Mouse (Mus musculus) bone marrow macrophage, adult 2 months (primary cell): ENCODE measurements around the gene Mettl27. TPM values are rescaled to one million over a fixed set of nuclear protein-coding genes. Genes with fewer than 3 reads are reported as not detected.

ENCODE experiments used
- H3K27ac ChIP-seq: 2 replicates; pipeline ENCODE4 v1.5.1; 2012; ENCODE audit warnings: low read depth, low read length; ENCODE audit not compliant: insufficient read depth
- H3K4me1 ChIP-seq: 2 replicates; pipeline ENCODE4 v1.6.1; 2012; ENCODE audit warnings: low read length; ENCODE audit not compliant: control insufficient read depth, insufficient read depth
- H3K4me3 ChIP-seq: 2 replicates; pipeline ENCODE4 v1.5.1; 2012; ENCODE audit warnings: mild to moderate bottlenecking, low read length, moderate library complexity; ENCODE audit not compliant: insufficient read depth
- CTCF ChIP-seq: IDR thresholded peaks from 2 replicates; pipeline ENCODE4 v1.5.1; 2012; ENCODE audit warnings: low read depth, mild to moderate bottlenecking, low read length, moderate library complexity
- POLR2A ChIP-seq: IDR thresholded peaks from 2 replicates; pipeline ENCODE4 v1.6.1; 2012; ENCODE audit warnings: mild to moderate bottlenecking, low read depth, low read length, borderline replicate concordance
- polyA plus RNA-seq: library from polyadenylated mRNA; stranded (reverse); fragments of >200 nt; gene quantifications from 2 replicates; pipeline ENCODE4 v1.2.4, GENCODE M21; 2012; ENCODE audit not compliant: missing spikeins, insufficient read depth, insufficient read length

Mettl27 gene
- polyA plus RNA-seq, 1 experiment: 7.0 TPM

GRCm38 (mm10) chr5:134965473-134965851 is 33.3 kb downstream of the Mettl27 start:
- TF ChIP-seq CTCF (peak; percentile 50; the same call in 1 of the 2 replicates), POLR2A (no peak)
- H3K4me1 ChIP-seq: peaks cover 12% of the 10 kb centered on the region
- peak overlapping the region; percentile 40 for H3K4me3 ChIP-seq
- H3K27ac ChIP-seq: no peak overlapping the region

- peak; percentile 40; the same call in 1 of the 2 replicates for TF ChIP-seq CTCF
- no peak for TF ChIP-seq POLR2A
- Histone ChIP-seq H3K4me1 (peaks cover 8% of the 10 kb centered on the region), H3K27ac (no peak overlapping the region), H3K4me3 (peak overlapping the region; percentile 40)
Measured at GRCm38 (mm10) chr5:134965852-134966821, 34.0 kb downstream of the Mettl27 start.

GRCm38 (mm10) chr5:134967164-134967944 is 35.2 kb downstream of the Mettl27 start:
- TF ChIP-seq CTCF (no peak), POLR2A (no peak)
- Histone ChIP-seq H3K4me1 (peaks cover 10% of the 10 kb centered on the region), H3K27ac (no peak overlapping the region)

GRCm38 (mm10) chr5:134970671-134971070 is 38.5 kb downstream of the Mettl27 start:
- Histone ChIP-seq H3K4me3 (no peak overlapping the region), H3K27ac (no peak overlapping the region), H3K4me1 (peaks cover 30% of the 10 kb centered on the region)
- TF ChIP-seq POLR2A (no peak), CTCF (no peak)

More at GRCm38 (mm10) chr5:134967164-134967944, 35.2 kb downstream of the Mettl27 start:
- no peak overlapping the region for H3K4me3 ChIP-seq

GRCm38 (mm10) chr5:134973081-134973480 is 40.9 kb downstream of the Mettl27 start:
- no peak overlapping the region for H3K27ac ChIP-seq
- no peak overlapping the region for H3K4me3 ChIP-seq
- H3K4me1 ChIP-seq: peaks cover 37% of the 10 kb centered on the region
- TF ChIP-seq POLR2A (no peak), CTCF (no peak)

GRCm38 (mm10) chr5:134973526-134973925 is 41.4 kb downstream of the Mettl27 start:
- no peak overlapping the region for H3K4me3 ChIP-seq
- H3K27ac ChIP-seq: no peak overlapping the region
- peaks cover 37% of the 10 kb centered on the region for H3K4me1 ChIP-seq
- TF ChIP-seq CTCF (no peak), POLR2A (no peak)

- Histone ChIP-seq H3K27ac (peak overlapping the region; percentile 39), H3K4me3 (no peak overlapping the region), H3K4me1 (peaks cover 37% of the 10 kb centered on the region)
- TF ChIP-seq POLR2A (no peak), CTCF (no peak; the same call in 1 of the 2 replicates)
Measured at GRCm38 (mm10) chr5:134974294-134974693, 42.1 kb downstream of the Mettl27 start.

GRCm38 (mm10) chr5:134974921-134975320 is 42.8 kb downstream of the Mettl27 start:
- H3K4me1 ChIP-seq: peaks cover 37% of the 10 kb centered on the region
- TF ChIP-seq CTCF (no peak), POLR2A (no peak)
- no peak overlapping the region for H3K4me3 ChIP-seq
- no peak overlapping the region for H3K27ac ChIP-seq

- Histone ChIP-seq H3K27ac (no peak overlapping the region), H3K4me1 (peaks cover 37% of the 10 kb centered on the region), H3K4me3 (no peak overlapping the region)
- no peak for TF ChIP-seq POLR2A
Measured at GRCm38 (mm10) chr5:134976164-134976563, 44.0 kb downstream of the Mettl27 start.

- H3K27ac ChIP-seq: no peak overlapping the region
- peaks cover 37% of the 10 kb centered on the region for H3K4me1 ChIP-seq
- no peak for TF ChIP-seq POLR2A
- TF ChIP-seq CTCF: no peak
- no peak overlapping the region for H3K4me3 ChIP-seq
Measured at GRCm38 (mm10) chr5:134976577-134977250, 44.5 kb downstream of the Mettl27 start.
